Mouse (Mus musculus) layer of hippocampus, adult 9-11 months (tissue): ENCODE data around the gene Slc43a3.

Experiments used
- DNase-seq: peaks from one replicate; pipeline ENCODE4 v3.0.0; 2022

The Slc43a3 gene

GRCm38 (mm10) chr2:84938249-84938946 lies 2.0 kb downstream of the Slc43a3 start:
- no peak for DNase-seq

- DNase-seq, result no peak
Observed at GRCm38 (mm10) chr2:84939306-84939705, 2.9 kb downstream of the Slc43a3 start.

- no peak for DNase-seq
Observed at GRCm38 (mm10) chr2:84939711-84940110, 3.3 kb downstream of the Slc43a3 start.

GRCm38 (mm10) chr2:84941332-84941731 lies 5.0 kb downstream of the Slc43a3 start:
- no peak for DNase-seq

DNA sequence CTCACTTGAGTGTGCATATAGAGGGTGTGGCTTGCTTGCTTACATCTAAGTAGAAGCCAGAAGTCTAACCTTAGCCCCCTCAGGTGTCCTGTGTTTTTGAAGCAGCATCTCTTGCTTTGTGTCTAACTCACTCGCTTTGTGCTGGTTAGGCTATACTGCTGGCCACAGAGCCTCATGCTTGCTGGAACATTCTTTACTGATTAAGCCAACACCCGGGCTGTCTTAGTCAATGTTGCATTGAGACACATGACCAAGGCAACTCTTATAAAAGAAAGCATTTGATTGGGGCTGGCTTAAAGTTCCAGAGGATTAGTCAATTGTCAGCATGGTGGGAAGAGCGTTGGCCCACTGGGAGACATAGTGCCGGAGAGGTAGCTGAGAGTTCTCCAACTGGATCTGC lies 5.4 kb downstream of the Slc43a3 start:
- no peak for DNase-seq

GRCm38 (mm10) chr2:84947154-84947771 lies 10.9 kb downstream of the Slc43a3 start:
- DNase-seq, result no peak

GRCm38 (mm10) chr2:84948252-84948651 lies 11.9 kb downstream of the Slc43a3 start:
- no peak for DNase-seq

GRCm38 (mm10) chr2:84948721-84949120 lies 12.3 kb downstream of the Slc43a3 start:
- DNase-seq, result no peak

GRCm38 (mm10) chr2:84951027-84951426 lies 14.6 kb downstream of the Slc43a3 start:
- no peak for DNase-seq

DNA sequence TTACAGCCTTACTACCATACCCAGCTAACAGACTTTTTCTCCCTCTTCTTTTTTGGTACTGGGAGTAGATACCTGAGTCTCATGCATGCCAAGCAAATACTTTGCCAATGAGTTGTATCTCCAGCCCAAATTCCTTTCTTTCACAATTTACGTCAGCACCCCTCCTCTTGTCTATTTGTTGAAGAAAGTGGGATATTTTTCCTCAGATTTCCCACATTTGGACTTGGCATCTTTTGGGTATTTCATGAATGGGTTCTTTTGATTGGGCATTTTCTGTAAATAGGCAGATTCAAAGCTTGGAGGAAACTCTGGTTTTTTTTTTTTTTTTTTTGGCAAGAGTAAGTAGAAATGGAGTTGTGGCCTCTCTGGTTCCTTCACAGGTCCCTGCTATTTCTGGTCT lies 15.9 kb downstream of the Slc43a3 start:
- DNase-seq, result no peak

DNA sequence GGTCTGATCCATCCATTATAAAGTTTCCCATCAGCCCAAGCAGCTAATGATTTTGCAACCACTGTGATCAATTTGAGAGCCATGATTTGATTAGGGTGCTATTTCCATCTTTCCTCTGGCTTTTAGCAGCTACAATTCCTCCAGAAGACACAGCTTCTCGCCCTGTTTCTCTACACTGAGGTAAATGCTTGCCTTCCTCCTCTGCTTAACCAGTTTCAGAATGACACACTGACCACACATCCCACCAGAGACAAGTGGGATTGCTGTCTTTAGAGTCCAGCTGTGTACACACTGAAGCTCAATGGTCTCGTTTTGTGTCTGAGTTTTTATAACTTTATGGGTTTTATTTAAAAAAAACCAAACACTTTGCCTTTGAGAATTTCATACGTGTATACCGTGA lies 16.3 kb downstream of the Slc43a3 start:
- no peak for DNase-seq

- DNase-seq, result no peak
Observed at GRCm38 (mm10) chr2:84955435-84955834, 19.1 kb downstream of the Slc43a3 start.

DNA sequence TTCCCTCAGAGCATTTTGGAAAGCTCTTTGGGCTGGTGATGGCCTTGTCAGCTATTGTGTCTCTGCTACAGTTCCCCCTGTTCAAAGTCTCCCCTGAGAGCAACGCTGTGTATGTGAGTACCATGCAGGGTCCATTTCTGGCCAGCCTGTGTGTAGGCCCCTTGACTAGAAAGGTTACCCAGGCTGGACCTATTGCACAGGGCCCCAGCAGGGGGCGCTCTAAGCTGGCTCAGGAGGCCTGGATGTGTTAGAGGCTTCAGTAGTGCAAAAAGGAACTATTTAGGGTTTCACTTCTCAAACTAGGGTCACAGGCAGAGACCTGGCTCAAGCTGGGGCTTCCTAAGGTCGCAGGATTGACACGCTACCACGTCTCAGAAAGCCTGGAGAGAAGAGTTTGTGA lies 19.9 kb downstream of the Slc43a3 start:
- peak; percentile 26 for DNase-seq

- DNase-seq, result no peak
Observed at GRCm38 (mm10) chr2:84958588-84959264, 22.3 kb downstream of the Slc43a3 start.

DNA sequence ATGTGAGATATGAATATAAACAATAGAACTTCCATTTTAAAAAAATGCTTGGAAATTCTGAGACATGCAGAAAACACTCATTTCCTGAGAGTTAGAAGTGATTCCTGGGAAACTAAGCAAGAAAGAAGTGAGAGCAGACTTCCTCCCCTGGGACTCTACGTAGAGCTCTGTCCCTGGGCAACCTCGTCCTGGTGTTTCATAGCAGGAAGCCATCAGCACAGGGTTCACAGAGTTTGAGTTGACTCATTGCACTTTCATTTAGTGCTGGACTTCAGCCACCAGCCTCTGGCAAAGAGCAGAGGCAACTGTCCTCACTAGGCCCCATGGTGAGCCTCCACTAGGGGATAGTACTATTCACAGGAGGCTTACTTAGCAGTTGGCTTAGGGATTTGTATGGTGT lies 24.9 kb downstream of the Slc43a3 start:
- DNase-seq, result no peak

DNA sequence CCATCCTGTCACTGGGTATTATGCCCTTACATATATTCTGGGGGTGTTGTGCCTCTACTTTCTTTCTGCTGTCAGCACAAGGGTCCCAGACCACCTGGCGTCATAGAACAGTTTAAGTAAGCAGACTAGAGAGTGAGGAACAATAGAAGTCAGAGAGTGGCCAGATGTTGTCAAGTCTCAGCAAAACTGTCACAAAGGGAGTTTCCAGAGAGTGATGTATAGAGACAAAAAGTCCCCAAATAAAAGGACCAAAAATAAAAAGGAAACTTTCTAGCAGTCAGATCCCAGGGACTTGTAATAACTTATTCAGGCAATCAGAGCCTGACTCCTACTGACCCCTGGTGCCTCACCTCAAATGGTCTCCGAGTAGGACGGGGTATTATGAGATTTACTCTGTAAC lies 25.5 kb downstream of the Slc43a3 start:
- DNase-seq, result no peak

DNA sequence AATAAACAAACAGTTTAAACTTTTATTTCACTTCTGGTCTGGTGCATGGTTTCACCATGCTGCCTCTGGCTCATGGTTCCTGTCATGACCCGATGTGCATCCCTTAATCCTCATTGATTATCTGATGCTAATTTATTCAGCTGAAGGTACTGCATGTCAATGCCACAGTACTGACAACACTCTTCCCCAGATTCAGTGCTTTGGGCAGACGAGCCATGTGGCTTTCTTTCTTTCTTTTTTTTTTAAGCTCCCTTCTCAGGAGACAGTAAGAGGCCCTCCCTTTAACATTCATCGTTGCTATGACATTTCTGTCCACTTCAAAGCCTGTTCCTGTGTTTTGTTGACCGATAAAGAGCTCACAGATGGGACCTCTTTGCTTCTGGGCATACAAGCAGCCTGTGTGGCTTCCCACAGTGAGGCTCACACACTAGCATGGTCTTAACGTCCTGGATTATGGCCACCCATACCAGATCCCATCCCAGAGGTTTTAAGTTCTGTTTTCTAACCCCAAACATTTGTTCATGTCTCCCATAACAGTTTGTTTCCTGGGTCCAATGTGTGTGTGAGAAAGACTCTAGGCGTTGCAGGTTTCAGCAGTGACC lies 26.6 kb downstream of the Slc43a3 start:
- no peak for DNase-seq

GRCm38 (mm10) chr2:84964111-84964801 lies 27.9 kb downstream of the Slc43a3 start:
- DNase-seq, result no peak

DNA sequence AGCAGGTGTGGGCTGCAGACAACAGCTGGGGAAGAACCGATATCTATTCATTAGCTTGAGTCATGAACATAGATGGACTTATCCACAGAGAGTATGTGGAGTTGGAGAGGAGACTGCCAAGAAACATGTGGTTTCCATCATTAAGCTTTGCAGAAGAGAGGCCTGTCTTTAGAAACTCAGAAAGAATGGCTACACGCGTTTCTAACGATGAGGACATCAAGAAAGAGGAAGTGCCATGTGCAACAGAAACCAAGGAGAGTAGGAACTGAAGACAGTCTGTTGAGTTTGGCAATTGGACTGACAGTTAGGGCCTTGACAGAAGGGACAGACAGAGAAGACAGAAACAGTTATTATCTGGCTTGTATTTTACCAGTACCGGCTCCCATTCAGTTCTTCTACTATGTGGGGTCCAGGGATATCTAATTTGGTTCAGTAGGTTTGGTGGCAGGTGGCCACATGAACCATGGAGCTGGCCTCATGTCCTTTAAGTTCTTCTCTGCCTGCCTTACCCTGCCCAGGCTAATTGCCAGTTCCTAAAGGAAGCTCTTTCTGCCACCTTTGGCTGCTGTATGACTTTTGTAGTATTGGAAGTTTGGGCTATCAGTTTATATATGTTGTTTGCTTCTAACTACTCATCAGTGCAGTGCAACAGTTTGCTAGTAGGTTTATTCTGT lies 31.1 kb downstream of the Slc43a3 start:
- no peak for DNase-seq

GRCm38 (mm10) chr2:84975580-84975979 lies 39.2 kb downstream of the Slc43a3 start:
- DNase-seq, result no peak

GRCm38 (mm10) chr2:84980188-84980587 lies 43.8 kb downstream of the Slc43a3 start, which contains the start of gene Prg2:
Gene Prg2, plus strand, starts transcription at chr2:84980461.
- DNase-seq, result no peak

GRCm38 (mm10) chr2:84987930-84988329 lies 51.6 kb downstream of the Slc43a3 start, which contains the start of gene Prg3:
Gene Prg3, plus strand, starts transcription at chr2:84988215.
- DNase-seq, result no peak
